Mouse (Mus musculus) intestine, embryonic 16.5 days (tissue): ENCODE data around the gene Il2rb. TPM values are rescaled to one million over a fixed set of nuclear protein-coding genes. Genes with fewer than 3 reads are reported as not detected.

Experiments used
- ATAC-seq: fragments of 200-750 bp; cut with Nextera tagmentation; 2 replicates; pipeline ENCODE4 v1.8.0; 2017; ENCODE audit warnings: moderate TSS enrichment, moderate library complexity
- H3K27ac ChIP-seq: fragments of 300-500 bp; sonication (generic); 2 replicates; pipeline ENCODE4 v1.5.1; 2014; ENCODE audit warnings: mild to moderate bottlenecking, low read length
- H3K27me3 ChIP-seq: fragments of 300-500 bp; sonication (generic); replicated peaks from 2 replicates; pipeline ENCODE4 v1.6.1; 2014; ENCODE audit warnings: low read length, control low read depth, mixed read lengths; ENCODE audit not compliant: control insufficient read depth, insufficient read depth
- H3K36me3 ChIP-seq: fragments of 300-500 bp; sonication (generic); 2 replicates; pipeline ENCODE4 v1.6.1; 2014; ENCODE audit warnings: low read length, control low read depth; ENCODE audit not compliant: control insufficient read depth, insufficient read depth
- H3K4me1 ChIP-seq: fragments of 300-500 bp; sonication (generic); 2 replicates; pipeline ENCODE4 v1.6.1; 2014; ENCODE audit warnings: low read length, control low read depth, mixed read lengths; ENCODE audit not compliant: control insufficient read depth, insufficient read depth
- H3K4me2 ChIP-seq: fragments of 300-500 bp; sonication (generic); 2 replicates; pipeline ENCODE4 v1.6.1; 2014; ENCODE audit warnings: low read depth, low read length, control low read depth
- H3K4me3 ChIP-seq: fragments of 300-500 bp; sonication (generic); 2 replicates; pipeline ENCODE4 v1.5.1; 2014; ENCODE audit warnings: mild to moderate bottlenecking, low read length
- H3K9ac ChIP-seq: fragments of 300-500 bp; sonication (generic); 2 replicates; pipeline ENCODE4 v1.6.1; 2014; ENCODE audit warnings: low read depth, low read length
- H3K9me3 ChIP-seq: fragments of 300-500 bp; sonication (generic); 2 replicates; pipeline ENCODE4 v1.6.1; 2016; ENCODE audit warnings: low read length, control low read depth; ENCODE audit not compliant: control insufficient read depth
- WGBS: fragments of 180-500 bp; shearing (Covaris S2); extraction: QIAGEN DNeasy Blood & Tissue Kit; methylation state at CpG from one replicate; pipeline ENCODE4 v1.1.7; 2014; 5-methylcytosine and 5-hydroxymethylcytosine counted together
- polyA plus RNA-seq: library from polyadenylated mRNA; unstranded; fragments of >200 nt; fragmentation: Nextera tagmentation; extraction: Ambion mirVana; gene quantifications from 2 replicates; pipeline ENCODE4 v1.2.1, GENCODE M21; 2015

The Il2rb gene
- polyA plus RNA-seq, 1 experiment from 2014 or later: 2.1 TPM

- WGBS: 39% methylated on average over 6 of the region's 6 CpGs
- H3K36me3 ChIP-seq: no peaks in the 10 kb centered on the region
- no peaks in the 10 kb centered on the region for H3K9me3 ChIP-seq
- H3K4me3 ChIP-seq: no peak overlapping the region
- H3K4me2 ChIP-seq: no peak overlapping the region
- no peaks in the 10 kb centered on the region for H3K4me1 ChIP-seq
- H3K27ac ChIP-seq: no peak overlapping the region
- ATAC-seq: no peak
- no peaks in the 10 kb centered on the region; the same call in 1 of the 2 replicates for H3K27me3 ChIP-seq
- no peak overlapping the region for H3K9ac ChIP-seq
Measured at GRCm38 (mm10) chr15:78466809-78467208, 28.3 kb downstream of the Il2rb start.

- Histone ChIP-seq H3K4me1 (no peaks in the 10 kb centered on the region), H3K4me2 (no peak overlapping the region), H3K9ac (no peak overlapping the region), H3K36me3 (no peaks in the 10 kb centered on the region), H3K4me3 (no peak overlapping the region), H3K27ac (no peak overlapping the region), H3K27me3 (peaks cover 3% of the 10 kb centered on the region; the same call in 1 of the 2 replicates), H3K9me3 (no peaks in the 10 kb centered on the region)
- 46% methylated on average over 2 of the region's 2 CpGs for WGBS
- no peak for ATAC-seq
Measured at GRCm38 (mm10) chr15:78462981-78463380, 32.1 kb downstream of the Il2rb start.

- no peaks in the 10 kb centered on the region for H3K4me1 ChIP-seq
- no peak overlapping the region for H3K4me3 ChIP-seq
- H3K27ac ChIP-seq: no peak overlapping the region
- H3K36me3 ChIP-seq: no peaks in the 10 kb centered on the region
- H3K9me3 ChIP-seq: no peaks in the 10 kb centered on the region
- 0 out of 2 replicates have a peak, but pooled peaks cover 3% of the 10 kb centered on the region for H3K27me3 ChIP-seq
- WGBS: 72% methylated on average over 10 of the region's 10 CpGs
- H3K9ac ChIP-seq: no peak overlapping the region
- ATAC-seq: no peak
- no peak overlapping the region for H3K4me2 ChIP-seq
Measured at GRCm38 (mm10) chr15:78457193-78457592, 37.9 kb downstream of the Il2rb start.

- WGBS: 50% methylated on average over 7 of the region's 7 CpGs
Measured at GRCm38 (mm10) chr15:78456051-78456450, 39.0 kb downstream of the Il2rb start.

GRCm38 (mm10) chr15:78455168-78455567 lies 39.9 kb downstream of the Il2rb start:
- 0 out of 2 replicates have a peak, but pooled peaks have one; percentile 54 for ATAC-seq
- Histone ChIP-seq H3K27me3 (no peaks in the 10 kb centered on the region), H3K4me1 (no peaks in the 10 kb centered on the region), H3K36me3 (no peaks in the 10 kb centered on the region), H3K27ac (no peak overlapping the region), H3K9ac (no peak overlapping the region), H3K9me3 (no peaks in the 10 kb centered on the region), H3K4me3 (no peak overlapping the region), H3K4me2 (no peak overlapping the region)
- 48% methylated on average over 4 of the region's 4 CpGs for WGBS

More at GRCm38 (mm10) chr15:78456051-78456450, 39.0 kb downstream of the Il2rb start:
- Histone ChIP-seq H3K36me3 (no peaks in the 10 kb centered on the region), H3K4me1 (no peaks in the 10 kb centered on the region), H3K4me3 (no peak overlapping the region), H3K27me3 (no peaks in the 10 kb centered on the region), H3K27ac (no peak overlapping the region), H3K4me2 (no peak overlapping the region), H3K9ac (no peak overlapping the region), H3K9me3 (no peaks in the 10 kb centered on the region)
- ATAC-seq: no peak

- Histone ChIP-seq H3K4me3 (no peak overlapping the region), H3K4me1 (no peaks in the 10 kb centered on the region), H3K27me3 (no peaks in the 10 kb centered on the region), H3K36me3 (no peaks in the 10 kb centered on the region), H3K4me2 (no peak overlapping the region), H3K27ac (no peak overlapping the region), H3K9ac (no peak overlapping the region), H3K9me3 (no peaks in the 10 kb centered on the region)
- 71% methylated on average over 3 of the region's 3 CpGs for WGBS
- no peak for ATAC-seq
Measured at GRCm38 (mm10) chr15:78452929-78453328, 42.1 kb downstream of the Il2rb start.

- no peak overlapping the region for H3K9ac ChIP-seq
- H3K4me2 ChIP-seq: no peak overlapping the region
- no peaks in the 10 kb centered on the region for H3K4me1 ChIP-seq
- no peaks in the 10 kb centered on the region for H3K36me3 ChIP-seq
- ATAC-seq: no peak
- H3K27ac ChIP-seq: no peak overlapping the region
- no peak overlapping the region for H3K4me3 ChIP-seq
- WGBS: 84% methylated on average over 2 of the region's 2 CpGs
- H3K9me3 ChIP-seq: no peaks in the 10 kb centered on the region
- H3K27me3 ChIP-seq: no peaks in the 10 kb centered on the region
Measured at GRCm38 (mm10) chr15:78451201-78451600, 43.9 kb downstream of the Il2rb start.

GRCm38 (mm10) chr15:78450419-78450768 lies 44.7 kb downstream of the Il2rb start:
- H3K27ac ChIP-seq: no peak overlapping the region
- 90% methylated on average over 6 of the region's 6 CpGs for WGBS
- ATAC-seq: no peak

GRCm38 (mm10) chr15:78449694-78450418 lies 45.2 kb downstream of the Il2rb start:
- Histone ChIP-seq H3K4me1 (no peaks in the 10 kb centered on the region), H3K4me2 (no peak overlapping the region), H3K9me3 (no peaks in the 10 kb centered on the region), H3K36me3 (no peaks in the 10 kb centered on the region), H3K9ac (no peak overlapping the region), H3K27me3 (no peaks in the 10 kb centered on the region), H3K4me3 (no peak overlapping the region), H3K27ac (no peak overlapping the region)
- 34% methylated on average over 7 of the region's 7 CpGs for WGBS
- ATAC-seq: no peak

More at GRCm38 (mm10) chr15:78450419-78450768, 44.7 kb downstream of the Il2rb start:
- Histone ChIP-seq H3K4me1 (no peaks in the 10 kb centered on the region), H3K27me3 (no peaks in the 10 kb centered on the region), H3K4me2 (no peak overlapping the region), H3K9me3 (no peaks in the 10 kb centered on the region), H3K36me3 (no peaks in the 10 kb centered on the region), H3K9ac (no peak overlapping the region), H3K4me3 (no peak overlapping the region)

GRCm38 (mm10) chr15:78449131-78449530 lies 45.9 kb downstream of the Il2rb start:
- ATAC-seq: no peak
- no peaks in the 10 kb centered on the region for H3K36me3 ChIP-seq
- no peak overlapping the region for H3K4me3 ChIP-seq
- H3K4me2 ChIP-seq: no peak overlapping the region
- 62% methylated on average over 6 of the region's 6 CpGs for WGBS
- H3K9me3 ChIP-seq: no peaks in the 10 kb centered on the region
- no peaks in the 10 kb centered on the region for H3K27me3 ChIP-seq
- H3K9ac ChIP-seq: peak overlapping the region; percentile 42; the same call in 1 of the 2 replicates
- H3K4me1 ChIP-seq: no peaks in the 10 kb centered on the region
- no peak overlapping the region for H3K27ac ChIP-seq
